Mouse (Mus musculus): ENCODE data around the gene D7Ertd443e. TPM values are rescaled to one million over a fixed set of nuclear protein-coding genes. Genes with fewer than 3 reads are reported as not detected.
A peak's percentile ranks its signal among the peaks of the same experiment; 100 is the strongest.

The D7Ertd443e gene
- polyA plus RNA-seq, 1 experiment from 2014 or later, result not detected

DNA sequence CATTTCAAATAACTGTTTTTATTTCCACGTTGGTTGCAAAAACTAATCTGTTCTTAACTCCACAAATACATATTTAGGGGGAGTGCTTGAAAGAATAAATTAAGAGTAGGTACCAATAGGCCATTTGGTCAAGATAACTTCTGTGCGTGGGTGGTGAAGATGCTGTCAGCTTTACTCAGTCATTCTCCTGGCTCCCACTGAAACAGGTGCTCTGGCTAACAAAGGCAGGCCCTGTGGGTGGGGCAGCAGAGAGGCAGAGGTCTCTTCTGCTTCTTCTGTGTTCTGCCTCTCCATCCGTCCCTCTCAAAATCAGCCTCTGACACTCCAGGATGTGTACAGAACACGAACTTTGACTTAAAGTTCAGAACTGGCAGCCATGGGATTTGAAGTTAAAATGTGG, 119.7 kb downstream of the D7Ertd443e start:
- Histone ChIP-seq H3K27ac (ENCODE audit: low read depth) (no peak overlapping the region), H3K9ac (ENCODE audit: low read length) (no peak overlapping the region), H3K4me1 (replicated peaks; ENCODE audit: control insufficient read depth, insufficient read depth, low read length) (no peaks in the 10 kb centered on the region; the same call in 1 of the 2 replicates), H3K36me3 (ENCODE audit: control insufficient read depth, insufficient read depth, low read length) (no peaks in the 10 kb centered on the region), H3K4me3 (ENCODE audit: low read depth, low read length) (no peak overlapping the region), H3K9me3 (ENCODE audit: control insufficient read depth, low read length) (no peaks in the 10 kb centered on the region), H3K27me3 (replicated peaks; ENCODE audit: control insufficient read depth, insufficient read depth, low read length) (no peaks in the 10 kb centered on the region), H3K4me2 (ENCODE audit: low read length) (no peak overlapping the region)
- ATAC-seq (replicated peaks; ENCODE audit: low FRiP score, low TSS enrichment, low read depth) (no peak), DNase-seq (ENCODE audit: low spot score) (no peak)
- WGBS, result 78% methylated on average over 4 of the region's 4 CpGs

DNA sequence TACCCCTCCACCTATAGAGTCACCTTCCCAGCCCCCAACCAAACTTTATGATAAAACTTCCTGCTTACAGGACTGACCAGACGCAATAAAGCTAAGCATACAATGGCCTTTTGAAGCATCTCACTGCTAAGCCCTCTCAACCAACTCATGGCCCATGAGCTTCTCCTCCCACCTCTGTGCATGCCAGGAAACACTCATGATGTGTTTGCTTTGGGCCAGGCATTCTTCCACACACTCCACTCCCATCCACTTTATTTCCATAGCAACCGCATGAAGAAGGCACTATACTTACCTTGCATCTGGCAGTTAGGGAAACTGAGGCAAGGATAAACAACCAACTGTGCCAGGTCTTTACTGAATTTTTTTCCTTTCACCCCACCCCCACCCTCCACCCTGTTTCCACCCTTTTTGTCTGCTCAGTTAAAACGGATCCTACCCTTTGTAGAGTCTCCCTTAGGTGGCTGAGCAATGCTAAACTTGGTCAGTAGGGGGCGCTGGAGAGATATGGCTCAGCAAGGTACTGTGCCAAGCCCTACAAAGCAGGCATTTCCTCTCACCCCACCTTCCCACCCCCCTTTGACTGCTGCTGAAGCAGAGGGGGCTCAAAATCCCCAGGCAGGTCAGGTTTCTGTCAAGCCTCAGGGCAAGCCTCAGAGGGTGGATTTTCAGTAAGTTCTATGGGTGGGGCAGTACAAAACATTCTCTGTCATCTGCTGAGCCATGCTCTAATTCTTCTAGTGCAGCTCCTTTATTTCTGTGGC, 122.1 kb downstream of the D7Ertd443e start:
- no peak overlapping the region for H3K4me2 ChIP-seq (ENCODE audit: low read length)
- peak; percentile 88 for DNase-seq (ENCODE audit: low spot score)
- H3K27me3 ChIP-seq (replicated peaks; ENCODE audit: control insufficient read depth, insufficient read depth, low read length), result no peaks in the 10 kb centered on the region
- no peaks in the 10 kb centered on the region for H3K36me3 ChIP-seq (ENCODE audit: control insufficient read depth, insufficient read depth, low read length)
- ATAC-seq (replicated peaks; ENCODE audit: low FRiP score, low TSS enrichment, low read depth), result no peak
- no peaks in the 10 kb centered on the region for H3K9me3 ChIP-seq (ENCODE audit: control insufficient read depth, low read length)
- H3K27ac ChIP-seq (ENCODE audit: low read depth), result no peak overlapping the region
- H3K4me1 ChIP-seq (replicated peaks; ENCODE audit: control insufficient read depth, insufficient read depth, low read length), result no peaks in the 10 kb centered on the region; the same call in 1 of the 2 replicates
- H3K4me3 ChIP-seq (ENCODE audit: low read depth, low read length), result no peak overlapping the region
- H3K9ac ChIP-seq (ENCODE audit: low read length), result no peak overlapping the region
- 43% methylated on average over 4 of the region's 4 CpGs for WGBS

DNA sequence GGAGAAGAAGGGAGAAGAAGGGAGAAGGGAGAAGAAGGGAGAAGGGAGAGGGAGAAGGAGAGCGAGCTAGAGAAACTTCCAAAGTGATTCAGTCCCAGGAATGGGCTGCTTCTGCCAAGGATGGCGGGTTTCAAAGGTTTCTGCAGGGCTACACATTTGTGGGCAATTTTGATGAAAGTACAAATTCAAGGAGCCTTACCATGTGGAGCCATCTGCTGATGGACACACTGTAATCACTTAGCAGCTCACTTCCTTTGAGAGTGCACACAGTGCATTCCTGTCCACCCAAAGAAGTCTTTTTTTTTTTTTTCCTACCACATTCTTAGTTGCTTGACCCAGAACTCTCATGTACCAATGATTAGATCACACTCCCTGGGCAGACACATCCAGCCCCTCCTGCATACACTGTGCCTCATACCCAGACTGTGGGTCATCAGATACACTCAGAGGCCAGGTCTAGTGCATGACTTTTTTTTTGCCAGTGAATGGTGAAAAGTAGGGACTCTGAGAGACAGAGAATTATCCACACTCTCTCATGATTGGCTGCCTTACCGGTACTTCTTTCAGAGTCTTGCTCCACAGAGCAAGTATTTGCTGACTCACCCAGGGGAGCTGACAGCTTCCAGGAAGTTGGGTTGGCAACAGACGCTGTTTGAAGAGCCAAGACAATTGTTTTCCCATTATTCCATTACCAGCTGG, 124.3 kb downstream of the D7Ertd443e start:
- Histone ChIP-seq H3K27me3 (replicated peaks; ENCODE audit: control insufficient read depth, insufficient read depth, low read length) (no peaks in the 10 kb centered on the region), H3K36me3 (ENCODE audit: control insufficient read depth, insufficient read depth, low read length) (no peaks in the 10 kb centered on the region), H3K4me3 (ENCODE audit: low read depth, low read length) (no peak overlapping the region), H3K9me3 (ENCODE audit: control insufficient read depth, low read length) (no peaks in the 10 kb centered on the region), H3K4me1 (replicated peaks; ENCODE audit: control insufficient read depth, insufficient read depth, low read length) (no peaks in the 10 kb centered on the region; the same call in 1 of the 2 replicates), H3K9ac (ENCODE audit: low read length) (no peak overlapping the region), H3K4me2 (ENCODE audit: low read length) (no peak overlapping the region), H3K27ac (ENCODE audit: low read depth) (no peak overlapping the region)
- ATAC-seq (replicated peaks; ENCODE audit: low FRiP score, low TSS enrichment, low read depth) (no peak), DNase-seq (ENCODE audit: low spot score) (peak; percentile 53)
- WGBS, result 44% methylated on average over 4 of the region's 4 CpGs

DNA sequence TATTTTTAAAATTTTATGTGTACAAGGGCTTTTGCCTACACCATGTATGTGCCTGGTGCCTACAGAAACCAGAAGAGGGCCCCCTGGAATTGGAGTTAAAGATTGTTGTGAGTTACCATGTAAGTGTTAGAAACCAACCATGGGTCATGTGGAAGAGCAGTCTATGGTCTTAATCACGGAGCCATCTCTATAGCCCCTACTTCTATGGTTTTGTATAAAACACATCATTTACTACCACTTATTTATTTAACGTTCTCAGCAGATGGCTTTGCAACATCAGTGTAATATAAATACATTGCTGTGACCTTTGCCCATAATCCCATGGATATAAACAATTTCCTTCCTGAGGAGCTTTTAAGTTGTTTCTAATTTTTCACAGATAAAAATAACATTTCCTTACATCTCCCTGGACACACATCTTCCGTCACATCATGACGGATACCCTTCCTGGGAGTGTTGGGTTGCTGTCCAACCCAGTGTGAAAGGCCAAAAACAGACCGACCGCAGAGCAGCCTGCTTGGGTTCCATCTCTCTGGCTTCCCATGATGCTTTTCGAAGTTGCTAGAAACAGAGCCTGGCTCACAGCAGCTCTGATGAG, 135.1 kb downstream of the D7Ertd443e start:
- no peaks in the 10 kb centered on the region for H3K4me1 ChIP-seq (replicated peaks; ENCODE audit: control insufficient read depth, insufficient read depth, low read length)
- no peaks in the 10 kb centered on the region for H3K36me3 ChIP-seq (ENCODE audit: control insufficient read depth, insufficient read depth, low read length)
- no peak for DNase-seq (ENCODE audit: low spot score)
- H3K4me2 ChIP-seq (ENCODE audit: low read length), result no peak overlapping the region
- H3K9ac ChIP-seq (ENCODE audit: low read length), result no peak overlapping the region
- H3K4me3 ChIP-seq (ENCODE audit: low read depth, low read length), result no peak overlapping the region
- no peak for ATAC-seq (replicated peaks; ENCODE audit: low FRiP score, low TSS enrichment, low read depth)
- WGBS, result 42% methylated on average over 7 of the region's 7 CpGs
- H3K9me3 ChIP-seq (ENCODE audit: control insufficient read depth, low read length), result no peaks in the 10 kb centered on the region
- H3K27ac ChIP-seq (ENCODE audit: low read depth), result no peak overlapping the region
- no peaks in the 10 kb centered on the region for H3K27me3 ChIP-seq (replicated peaks; ENCODE audit: control insufficient read depth, insufficient read depth, low read length)

DNA sequence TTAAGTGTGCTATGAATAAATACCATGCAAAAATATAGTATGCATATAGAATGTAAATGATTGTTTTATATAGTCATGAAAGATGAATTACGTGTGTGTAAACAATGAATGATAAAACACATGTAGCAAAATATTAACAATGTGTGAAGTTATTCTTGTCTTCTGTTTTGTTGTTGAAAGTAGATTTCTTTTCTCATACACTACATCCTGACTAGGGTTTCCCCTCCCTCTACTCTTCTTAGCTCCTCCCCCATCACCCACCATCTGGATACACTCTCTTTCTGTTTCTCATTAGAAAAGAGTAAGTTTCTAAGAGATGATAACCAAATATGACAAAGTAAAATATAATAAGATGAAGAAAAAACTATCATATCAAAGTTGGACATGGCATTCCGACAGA, 137.4 kb downstream of the D7Ertd443e start:
- ATAC-seq (replicated peaks; ENCODE audit: low FRiP score, low TSS enrichment, low read depth) (no peak), DNase-seq (ENCODE audit: low spot score) (no peak)
- 91% methylated on average over 2 of the region's 2 CpGs for WGBS
- no peaks in the 10 kb centered on the region for H3K36me3 ChIP-seq (ENCODE audit: control insufficient read depth, insufficient read depth, low read length)
- no peak overlapping the region for H3K27ac ChIP-seq (ENCODE audit: low read depth)
- H3K9me3 ChIP-seq (ENCODE audit: control insufficient read depth, low read length), result no peaks in the 10 kb centered on the region
- H3K4me3 ChIP-seq (ENCODE audit: low read depth, low read length), result no peak overlapping the region
- H3K4me1 ChIP-seq (replicated peaks; ENCODE audit: control insufficient read depth, insufficient read depth, low read length), result no peaks in the 10 kb centered on the region
- no peak overlapping the region for H3K9ac ChIP-seq (ENCODE audit: low read length)
- no peaks in the 10 kb centered on the region for H3K27me3 ChIP-seq (replicated peaks; ENCODE audit: control insufficient read depth, insufficient read depth, low read length)
- H3K4me2 ChIP-seq (ENCODE audit: low read length), result no peak overlapping the region

DNA sequence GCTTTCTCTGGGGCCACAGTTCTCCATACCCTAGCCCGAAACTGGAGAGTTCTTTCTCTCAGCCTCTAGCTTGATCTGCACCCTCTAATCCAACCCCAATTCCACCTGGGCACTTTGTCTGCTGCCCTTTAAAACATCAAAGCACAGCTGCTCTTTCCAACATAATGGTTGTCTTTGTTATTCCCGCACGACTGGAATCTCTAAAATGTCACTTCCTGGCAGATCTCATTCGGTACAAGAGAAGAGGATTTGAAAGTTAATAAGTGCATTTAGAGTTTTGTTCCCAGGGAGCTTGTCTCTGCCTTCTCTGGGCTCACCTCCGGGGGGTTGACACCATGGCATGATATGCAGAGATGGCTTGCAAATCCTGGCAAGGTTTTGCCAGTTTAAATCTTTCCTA, 138.8 kb downstream of the D7Ertd443e start:
- no peaks in the 10 kb centered on the region for H3K36me3 ChIP-seq (ENCODE audit: control insufficient read depth, insufficient read depth, low read length)
- H3K4me2 ChIP-seq (ENCODE audit: low read length), result no peak overlapping the region
- H3K9me3 ChIP-seq (ENCODE audit: control insufficient read depth, low read length), result no peaks in the 10 kb centered on the region
- 40% methylated on average over 5 of the region's 5 CpGs for WGBS
- H3K27me3 ChIP-seq (replicated peaks; ENCODE audit: control insufficient read depth, insufficient read depth, low read length), result no peaks in the 10 kb centered on the region
- no peak overlapping the region for H3K9ac ChIP-seq (ENCODE audit: low read length)
- no peaks in the 10 kb centered on the region for H3K4me1 ChIP-seq (replicated peaks; ENCODE audit: control insufficient read depth, insufficient read depth, low read length)
- H3K27ac ChIP-seq (ENCODE audit: low read depth), result no peak overlapping the region
- DNase-seq (ENCODE audit: low spot score), result no peak
- ATAC-seq (replicated peaks; ENCODE audit: low FRiP score, low TSS enrichment, low read depth), result no peak
- H3K4me3 ChIP-seq (ENCODE audit: low read depth, low read length), result no peak overlapping the region

DNA sequence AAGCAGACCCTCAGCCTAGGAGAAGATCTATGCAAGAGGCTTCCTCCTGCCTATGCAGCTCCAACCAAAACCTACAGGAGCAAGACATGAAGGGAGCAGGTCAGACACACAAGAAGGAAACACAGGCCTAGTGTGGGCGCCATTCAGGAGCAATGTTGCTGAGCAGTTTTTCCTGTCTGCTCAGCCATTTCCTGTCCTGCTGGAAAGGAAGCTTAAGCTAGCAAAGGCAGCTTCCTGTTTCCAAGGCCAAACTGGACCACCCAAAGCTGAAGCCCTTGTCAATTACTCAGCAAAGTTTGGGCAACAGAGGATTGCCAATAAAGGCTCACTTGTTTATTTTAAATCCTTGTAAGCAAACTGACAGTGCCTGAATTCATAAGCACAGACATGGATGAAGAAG, 142.7 kb downstream of the D7Ertd443e start:
- Histone ChIP-seq H3K9me3 (ENCODE audit: control insufficient read depth, low read length) (no peaks in the 10 kb centered on the region), H3K4me2 (ENCODE audit: low read length) (no peak overlapping the region), H3K4me3 (ENCODE audit: low read depth, low read length) (no peak overlapping the region), H3K4me1 (replicated peaks; ENCODE audit: control insufficient read depth, insufficient read depth, low read length) (no peaks in the 10 kb centered on the region), H3K27ac (ENCODE audit: low read depth) (no peak overlapping the region), H3K9ac (ENCODE audit: low read length) (no peak overlapping the region), H3K27me3 (replicated peaks; ENCODE audit: control insufficient read depth, insufficient read depth, low read length) (no peaks in the 10 kb centered on the region), H3K36me3 (ENCODE audit: control insufficient read depth, insufficient read depth, low read length) (no peaks in the 10 kb centered on the region)
- no peak for DNase-seq (ENCODE audit: low spot score)
- 92% methylated on average over 1 of the region's 1 CpGs for WGBS
- ATAC-seq (replicated peaks; ENCODE audit: low FRiP score, low TSS enrichment, low read depth), result no peak

DNA sequence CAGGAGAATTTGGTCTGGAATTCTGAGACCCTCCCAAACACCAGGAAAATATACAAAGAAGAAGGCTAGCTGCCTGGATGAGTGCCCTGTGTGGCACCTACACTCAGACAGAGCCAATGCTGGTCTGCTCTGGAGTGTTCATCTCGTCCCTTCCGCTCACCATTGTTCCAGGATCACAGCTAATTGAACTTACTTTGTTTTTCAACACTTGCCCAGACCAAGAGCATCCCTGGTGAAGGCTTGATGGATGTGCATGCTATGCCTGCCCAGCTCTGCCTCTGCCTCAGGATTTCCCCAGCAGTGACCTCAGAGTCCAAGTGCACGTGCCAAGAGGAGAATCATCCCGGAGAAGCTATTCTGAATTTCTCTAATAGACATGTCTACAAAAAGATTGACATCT, 144.2 kb downstream of the D7Ertd443e start:
- DNase-seq (ENCODE audit: low spot score), result no peak
- WGBS, result 76% methylated on average over 4 of the region's 4 CpGs
- no peak overlapping the region for H3K9ac ChIP-seq (ENCODE audit: low read length)
- no peaks in the 10 kb centered on the region for H3K36me3 ChIP-seq (ENCODE audit: control insufficient read depth, insufficient read depth, low read length)
- H3K27ac ChIP-seq (ENCODE audit: low read depth), result no peak overlapping the region
- H3K27me3 ChIP-seq (replicated peaks; ENCODE audit: control insufficient read depth, insufficient read depth, low read length), result no peaks in the 10 kb centered on the region
- H3K4me1 ChIP-seq (replicated peaks; ENCODE audit: control insufficient read depth, insufficient read depth, low read length), result no peaks in the 10 kb centered on the region
- no peak for ATAC-seq (replicated peaks; ENCODE audit: low FRiP score, low TSS enrichment, low read depth)
- no peak overlapping the region for H3K4me3 ChIP-seq (ENCODE audit: low read depth, low read length)
- H3K9me3 ChIP-seq (ENCODE audit: control insufficient read depth, low read length), result no peaks in the 10 kb centered on the region
- no peak overlapping the region for H3K4me2 ChIP-seq (ENCODE audit: low read length)
